Mouse (Mus musculus) kidney, adult 11 months (tissue): ENCODE data around the gene Plac9a.
"Not testable (repeated sequence)": the region's sequence is repeated elsewhere in the genome, so short reads cannot be mapped to it uniquely, and the experiment has no call there.

Source experiments
- DNase-seq: peaks from one replicate; pipeline ENCODE4 v3.0.0; 2022

Gene Plac9a

DNA sequence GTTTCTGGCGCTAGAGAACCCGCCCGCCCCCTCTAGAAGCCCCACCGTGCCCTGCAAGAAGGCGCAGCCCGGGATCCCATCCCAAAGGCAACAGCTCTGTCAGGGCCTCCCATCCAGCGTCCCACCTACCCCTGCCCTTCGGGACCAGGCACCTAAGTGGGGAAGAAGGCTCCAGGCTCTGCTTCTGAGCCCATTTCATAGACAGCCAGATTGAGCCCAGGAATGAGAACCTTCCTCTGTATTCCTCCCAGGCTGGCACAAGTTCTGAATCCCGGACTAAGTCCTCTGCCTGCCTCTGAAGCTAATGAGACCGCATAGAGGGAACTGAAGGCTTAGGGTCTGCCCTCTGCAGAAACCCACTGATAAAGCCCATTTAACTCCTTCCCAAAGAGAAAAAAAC, at the start of gene Plac9a:
Gene Plac9a (minus strand): TSS at position 101 of the 400 bp plus-strand sequence.
- DNase-seq = not testable (repeated sequence)

DNA sequence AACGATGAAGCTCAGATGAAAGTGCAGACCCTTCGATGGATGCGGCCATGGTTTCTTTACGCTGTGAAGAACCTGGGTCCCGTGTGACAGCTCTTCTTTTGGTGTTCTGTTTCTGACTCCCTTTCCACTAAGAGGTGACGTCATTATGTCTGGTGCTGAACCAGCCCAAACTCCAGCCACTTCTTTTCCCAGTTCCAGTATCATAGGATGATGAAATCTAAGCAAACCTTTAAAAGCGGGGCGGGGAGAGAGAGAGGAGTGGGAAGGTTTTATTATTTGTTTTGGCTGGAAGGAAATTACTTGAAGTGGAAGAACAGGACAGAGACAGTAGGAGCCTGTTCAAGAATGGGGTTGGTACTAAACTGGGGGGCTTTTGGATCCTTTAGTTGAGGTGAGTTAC, 35.1 kb upstream of the Plac9a start, which contains the start of gene Cphx1:
Gene Cphx1 (plus strand): TSS at position 301 of the 400 bp plus-strand sequence.
- DNase-seq = not testable (repeated sequence)

DNA sequence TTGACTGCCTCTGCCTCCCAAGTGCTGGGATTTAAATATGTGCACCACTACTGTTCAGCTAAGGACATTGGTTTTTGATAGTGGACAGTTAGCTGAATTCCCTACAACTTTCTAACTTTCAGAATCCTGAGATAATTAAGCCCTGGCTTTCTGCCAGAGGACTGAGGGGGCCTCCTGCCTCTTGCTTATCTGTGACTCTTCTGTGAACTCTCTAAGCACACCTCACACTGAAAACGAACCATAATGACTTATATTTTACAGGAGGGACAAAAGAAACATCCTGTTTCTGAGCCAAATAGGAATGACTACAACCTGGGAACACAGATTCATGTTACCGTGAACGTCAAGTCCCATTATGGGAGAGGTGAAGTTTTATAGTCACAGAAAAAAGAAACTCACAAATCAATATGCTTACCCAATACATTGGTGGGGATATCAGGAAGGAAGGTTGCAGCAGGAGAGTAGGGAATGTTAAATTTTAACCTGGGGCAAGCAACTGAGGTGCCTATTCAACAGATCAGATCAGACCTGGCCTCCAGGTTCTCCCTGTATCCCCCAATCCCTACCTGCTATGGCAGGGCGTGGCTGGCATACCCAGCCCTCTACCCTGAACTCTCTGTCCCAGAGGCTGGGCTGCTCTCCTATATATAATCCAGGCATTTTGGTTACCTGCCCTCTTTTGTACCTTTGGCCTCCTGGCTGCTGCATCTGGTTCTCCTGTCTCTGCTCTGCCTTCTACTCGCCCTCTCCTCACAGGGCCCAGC, 34.1 kb upstream of the Plac9a start:
- DNase-seq = not testable (repeated sequence)

DNA sequence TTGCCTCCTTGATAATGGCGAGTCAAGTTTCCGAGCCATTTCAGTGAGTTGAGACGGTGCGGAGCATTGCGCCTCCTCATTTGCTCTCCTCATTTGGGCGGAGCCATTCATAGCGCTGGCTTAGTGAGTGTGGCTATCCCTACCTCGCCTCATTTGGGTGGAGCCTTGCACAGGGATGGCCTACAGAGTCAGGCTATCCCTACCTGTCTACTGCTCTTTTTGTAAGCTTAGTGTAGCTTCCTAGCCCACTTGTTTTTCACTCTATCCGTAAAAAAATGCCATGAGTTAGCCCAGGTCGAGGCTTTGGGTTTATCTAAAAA, 24.6 kb upstream of the Plac9a start, which contains the start of gene Tmem254a:
Gene Tmem254a (minus strand): TSS at position 111 of the 320 bp plus-strand sequence.
- DNase-seq = not testable (repeated sequence)

DNA sequence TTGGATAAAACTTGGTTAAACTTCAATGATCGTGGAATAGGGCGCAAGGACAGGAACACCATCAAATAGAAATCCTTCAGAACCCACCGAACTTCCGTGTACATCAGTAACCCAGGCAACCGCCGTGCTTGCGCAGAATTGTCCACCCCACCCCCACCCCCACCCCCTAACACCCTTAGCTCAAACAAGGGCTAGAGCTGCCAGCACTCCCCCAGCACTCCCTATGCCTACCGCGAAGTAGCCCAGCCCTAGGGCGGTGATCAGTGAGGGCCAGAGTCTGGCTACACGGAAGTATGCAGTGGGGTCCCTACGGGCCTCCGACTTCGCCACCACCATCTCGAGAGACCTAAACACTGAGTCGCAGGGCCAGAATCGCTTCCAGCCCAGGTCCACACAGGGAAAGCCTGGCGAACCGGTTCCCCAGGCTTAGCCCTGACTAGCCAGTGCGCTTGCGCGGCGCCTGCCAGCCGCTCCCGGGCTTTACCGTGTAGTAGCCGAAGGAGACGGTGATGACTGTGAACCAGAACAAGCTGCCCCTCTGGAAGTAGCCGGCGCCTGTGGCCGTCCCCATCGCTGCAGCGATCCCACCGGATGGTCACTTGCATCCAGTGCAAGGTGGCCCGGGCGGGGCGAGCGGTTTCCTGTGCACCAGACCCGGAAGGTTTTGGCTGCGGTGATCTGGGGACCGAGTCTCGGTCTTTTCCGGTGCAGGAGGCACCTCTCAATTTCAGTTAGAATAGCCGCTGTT, 24.1 kb upstream of the Plac9a start:
- DNase-seq = not testable (repeated sequence)

DNA sequence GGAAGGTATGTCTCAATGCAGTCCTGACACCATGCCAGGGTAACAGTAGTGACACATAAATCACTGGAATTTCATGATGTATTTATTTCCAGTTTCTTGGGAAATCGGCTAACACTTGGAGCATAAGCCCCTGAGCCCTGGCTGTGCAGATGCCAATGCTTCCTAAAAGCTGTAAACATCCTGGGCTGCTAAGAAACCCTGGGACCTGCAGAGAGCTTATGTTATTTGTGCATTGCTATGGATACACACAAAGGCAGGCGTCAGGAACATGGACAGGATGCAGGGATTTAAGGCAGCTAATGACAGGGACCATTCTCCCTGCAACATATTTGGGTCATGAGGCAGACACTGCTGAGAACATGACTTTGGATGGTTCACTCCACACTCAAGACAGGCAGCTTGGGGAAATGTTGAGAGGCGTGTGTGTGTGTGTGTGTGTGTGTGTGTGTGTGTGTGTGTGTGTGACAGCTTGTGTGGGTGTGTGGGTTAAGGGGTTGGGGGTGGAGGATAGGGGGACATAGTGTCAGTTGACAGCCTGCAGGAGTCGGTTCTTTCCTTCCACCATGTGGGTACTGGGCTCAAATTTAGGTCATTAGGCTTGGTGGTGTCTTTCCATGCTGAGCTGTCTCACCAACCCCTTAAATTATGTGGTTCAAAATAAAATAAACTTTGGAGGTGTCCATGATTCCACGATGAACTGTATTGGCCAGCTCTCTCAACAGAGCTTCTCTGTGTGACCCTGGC, 15.7 kb upstream of the Plac9a start:
- DNase-seq = not testable (repeated sequence)

DNA sequence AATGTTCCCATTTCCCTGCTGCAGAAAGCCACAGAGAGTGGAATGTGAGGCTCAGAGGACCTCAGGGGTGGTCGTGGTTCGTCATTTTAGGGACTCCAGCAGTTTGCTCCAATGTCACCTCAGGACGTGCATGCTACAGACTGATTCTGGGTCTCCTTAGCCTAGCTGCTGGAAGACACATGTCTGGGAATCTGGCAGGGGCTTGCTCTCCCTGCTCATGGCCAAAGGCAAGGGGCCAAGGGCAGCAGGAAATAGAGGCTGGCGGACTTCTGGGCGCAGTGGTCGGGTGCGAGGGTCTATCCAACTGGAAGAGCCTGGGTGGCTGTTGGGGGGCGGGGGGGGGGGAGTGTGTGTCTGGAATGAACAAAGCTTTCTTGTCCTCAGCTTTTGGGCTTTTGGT, 6.1 kb upstream of the Plac9a start:
- DNase-seq = not testable (repeated sequence)

DNA sequence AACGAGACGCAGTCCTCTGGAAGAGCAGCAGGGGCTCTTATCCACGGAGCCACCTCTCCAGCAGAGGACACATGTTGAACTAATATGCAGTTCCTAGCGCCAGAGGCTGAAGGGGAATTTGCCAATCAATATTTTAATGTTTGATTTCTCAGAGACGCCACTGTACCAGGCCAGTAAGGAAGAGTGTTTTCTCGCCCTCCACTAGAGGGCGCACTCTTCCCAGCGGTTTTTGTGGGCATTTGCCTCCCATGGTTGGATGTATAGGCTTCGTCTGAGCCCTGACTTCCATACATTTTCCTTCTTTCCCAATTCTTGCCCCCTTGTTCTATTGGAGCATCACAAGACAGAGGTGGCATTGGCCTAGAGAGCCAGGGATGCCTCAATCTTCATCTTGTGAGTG, 4.4 kb upstream of the Plac9a start:
- not testable (repeated sequence) for DNase-seq

DNA sequence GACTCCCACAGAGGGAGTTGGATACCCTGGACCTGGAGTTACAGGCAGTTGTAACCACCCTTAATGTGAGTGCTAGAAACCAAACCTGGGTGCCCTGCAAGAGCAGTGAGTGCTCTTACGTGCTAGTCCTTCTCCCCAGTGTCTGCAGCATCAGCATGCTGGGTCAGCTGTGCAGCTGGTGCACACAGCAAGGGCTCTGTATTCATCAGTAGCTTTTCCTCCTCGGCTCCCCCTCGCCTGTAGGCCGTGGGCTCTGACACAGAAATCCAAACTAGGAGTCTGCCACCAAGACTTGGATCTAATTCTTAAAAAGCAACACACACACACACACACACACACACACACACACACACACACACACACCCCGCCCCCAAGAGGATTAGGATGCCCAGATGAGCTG, 2.3 kb upstream of the Plac9a start:
- DNase-seq = not testable (repeated sequence)

DNA sequence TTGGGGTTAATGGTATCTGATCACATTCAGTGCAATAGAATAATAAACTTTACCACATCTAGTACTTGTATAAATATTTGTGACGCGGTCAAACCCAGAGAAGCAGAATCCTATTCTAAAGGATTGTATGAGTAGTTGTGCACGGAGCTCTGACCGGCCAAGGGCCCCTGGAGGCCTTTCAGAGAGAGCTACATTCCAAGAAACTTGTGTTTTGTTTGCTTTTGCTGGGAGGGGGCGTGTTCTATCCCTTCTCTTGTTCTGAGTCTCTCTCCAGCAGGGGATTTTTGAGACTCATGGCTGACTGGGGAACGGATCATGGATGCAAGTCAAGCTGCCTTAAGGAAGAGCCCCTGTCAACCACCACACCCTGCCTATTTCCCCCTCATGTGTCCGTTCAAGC, 7.2 kb downstream of the Plac9a start:
- DNase-seq = not testable (repeated sequence)

DNA sequence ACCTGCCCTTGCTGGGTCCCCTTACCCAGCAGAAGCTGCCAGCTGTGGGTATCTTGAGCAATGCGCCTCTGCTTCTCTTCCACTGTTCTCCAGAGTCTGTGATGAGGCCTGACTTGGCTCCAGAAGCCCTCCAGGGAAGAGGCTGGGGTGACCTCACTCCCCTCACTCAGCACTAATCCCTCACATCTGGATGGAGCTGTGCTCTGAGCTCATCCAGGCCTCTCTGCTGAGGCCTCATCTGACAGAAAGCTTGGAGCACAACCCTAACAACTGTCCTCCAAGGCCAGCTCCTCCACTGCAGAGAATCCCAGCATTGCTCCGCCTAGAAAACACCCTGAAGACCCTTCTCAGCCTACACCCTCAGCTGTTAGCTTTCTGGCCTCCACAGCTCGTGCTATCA, 8.3 kb downstream of the Plac9a start:
- DNase-seq = not testable (repeated sequence)

DNA sequence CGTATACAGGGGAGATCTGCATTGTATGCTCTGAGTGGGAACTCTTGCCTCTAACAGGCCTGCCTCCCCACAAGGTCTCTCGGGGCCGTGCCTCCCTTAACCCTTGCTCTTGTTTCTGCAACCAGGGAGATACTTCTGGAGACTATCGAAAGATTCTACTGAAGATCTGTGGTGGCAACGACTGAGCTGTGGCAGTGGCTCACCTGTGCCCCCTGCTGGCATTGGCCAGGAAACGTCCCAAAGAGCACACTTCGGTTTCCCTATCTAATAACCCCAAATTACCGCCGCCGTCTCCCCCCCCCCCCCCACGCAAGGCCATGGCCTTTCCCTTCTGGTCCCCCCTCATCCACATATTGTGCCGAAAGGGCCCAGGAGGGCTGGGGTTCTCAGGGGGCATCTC, 17.0 kb downstream of the Plac9a start:
- DNase-seq = not testable (repeated sequence)

DNA sequence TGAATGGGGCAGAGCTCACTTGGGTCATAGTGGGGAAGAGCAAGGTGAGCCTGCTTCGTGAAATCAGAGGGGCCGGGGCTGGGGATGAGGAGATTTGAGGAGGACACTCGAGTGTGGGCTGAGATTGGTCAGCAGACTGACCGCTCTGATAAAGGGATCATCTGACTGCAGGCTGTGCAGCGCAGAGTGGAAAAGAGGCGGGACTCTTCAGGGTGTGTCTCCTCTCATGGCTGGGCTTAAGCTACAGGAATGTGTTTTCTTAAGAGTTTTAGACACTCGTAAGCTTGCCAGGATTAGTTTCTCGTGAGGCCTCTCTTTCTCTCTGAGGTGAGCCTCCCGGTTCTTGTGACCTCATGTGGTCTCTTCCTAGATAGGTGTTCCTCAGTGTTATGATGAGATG, 21.1 kb downstream of the Plac9a start:
- DNase-seq = not testable (repeated sequence)

DNA sequence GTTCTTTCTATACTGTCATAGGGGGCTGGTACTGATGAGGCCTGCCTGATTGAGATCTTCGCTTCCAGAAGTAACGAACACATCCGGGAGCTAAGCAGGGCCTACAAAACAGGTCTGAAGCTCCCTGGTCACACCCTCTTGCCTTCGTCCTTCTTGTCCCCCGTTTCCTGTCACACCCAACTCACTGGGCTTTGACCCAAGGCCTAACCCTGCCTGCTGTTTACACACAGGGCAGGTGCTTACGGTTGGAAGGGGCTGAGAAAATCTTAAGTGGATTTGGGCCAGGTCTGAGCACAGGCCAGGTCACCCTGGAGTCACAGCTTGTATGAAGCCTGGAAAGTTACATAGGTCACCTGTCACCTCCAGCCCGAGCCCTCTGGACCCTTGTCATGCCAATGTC, 26.3 kb downstream of the Plac9a start:
- DNase-seq = not testable (repeated sequence)

DNA sequence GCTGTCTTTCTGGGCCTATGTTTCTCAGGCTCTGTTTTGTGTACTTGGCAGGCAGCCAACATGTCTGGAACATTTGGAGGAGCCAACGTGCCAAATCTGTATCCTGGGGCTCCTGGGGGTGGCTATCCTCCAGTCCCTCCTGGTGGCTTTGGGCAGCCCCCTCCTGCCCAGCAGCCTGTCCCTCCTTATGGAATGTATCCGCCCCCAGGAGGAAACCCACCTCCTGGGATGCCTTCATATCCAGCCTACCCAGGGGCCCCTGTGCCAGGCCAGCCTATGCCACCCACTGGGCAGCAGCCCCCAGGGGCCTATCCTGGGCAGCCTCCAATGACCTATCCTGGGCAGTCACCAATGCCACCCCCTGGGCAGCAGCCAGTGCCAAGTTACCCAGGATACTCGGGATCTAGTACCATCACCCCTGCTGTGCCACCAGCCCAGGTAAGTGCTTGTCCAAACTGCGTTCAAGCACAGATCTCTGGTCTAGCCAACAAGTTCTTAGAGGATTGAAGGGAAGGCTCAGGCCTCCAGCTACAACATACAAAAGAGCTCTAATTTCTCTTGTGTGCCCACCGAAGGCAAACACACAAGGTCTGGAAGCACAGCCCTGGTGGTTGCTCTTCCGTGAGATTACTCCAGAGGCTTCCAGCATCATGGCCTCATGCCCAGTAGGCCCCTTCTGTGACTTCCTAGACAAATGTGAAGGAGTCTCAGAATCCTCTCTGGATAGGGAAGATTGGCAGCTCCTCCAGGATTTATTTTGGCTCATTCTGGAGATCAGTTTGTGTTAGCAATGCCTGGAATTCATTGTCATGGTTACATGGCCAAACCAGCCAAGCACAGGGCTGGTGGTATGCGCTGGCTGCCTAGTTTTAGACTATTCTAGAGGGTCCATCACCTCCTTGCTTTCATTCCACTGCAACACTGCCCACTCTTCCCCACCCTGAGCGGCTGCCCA, 30.2 kb downstream of the Plac9a start:
- DNase-seq = no peak

DNA sequence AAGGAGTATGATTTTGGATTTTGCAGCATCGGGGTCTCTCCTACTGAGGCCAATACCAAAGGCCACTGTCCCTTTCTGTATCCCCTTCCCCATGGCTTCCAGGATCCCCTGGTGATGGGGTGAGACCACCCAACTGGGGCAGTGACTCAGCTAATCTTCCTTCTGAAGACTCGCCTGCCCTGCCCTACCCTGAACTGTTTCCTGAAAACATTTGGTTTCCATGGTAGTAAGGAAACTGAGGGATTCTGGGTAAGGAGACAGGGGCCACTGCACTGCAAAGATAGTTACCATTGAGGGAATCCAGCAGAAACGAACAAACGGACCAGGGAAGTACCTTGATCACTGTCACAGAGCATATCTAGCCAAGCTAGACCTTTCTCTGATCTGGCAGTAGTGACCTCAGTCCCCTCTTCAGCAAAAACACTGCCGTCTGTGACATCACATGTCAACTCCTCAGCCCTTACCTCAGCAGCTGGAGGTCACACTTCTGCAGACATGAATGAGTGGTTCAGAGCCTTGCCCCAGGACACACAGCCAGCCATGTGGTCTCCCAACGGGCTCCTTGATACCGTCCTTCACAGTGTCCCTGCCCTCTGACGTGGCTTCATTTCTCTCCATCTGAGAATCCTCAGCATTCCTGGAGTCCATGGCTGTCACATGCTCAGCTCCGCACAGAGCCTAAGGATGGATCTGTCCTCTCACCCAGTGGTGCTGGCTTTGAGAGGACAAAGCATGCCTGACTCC, 33.6 kb downstream of the Plac9a start:
- no peak for DNase-seq

DNA sequence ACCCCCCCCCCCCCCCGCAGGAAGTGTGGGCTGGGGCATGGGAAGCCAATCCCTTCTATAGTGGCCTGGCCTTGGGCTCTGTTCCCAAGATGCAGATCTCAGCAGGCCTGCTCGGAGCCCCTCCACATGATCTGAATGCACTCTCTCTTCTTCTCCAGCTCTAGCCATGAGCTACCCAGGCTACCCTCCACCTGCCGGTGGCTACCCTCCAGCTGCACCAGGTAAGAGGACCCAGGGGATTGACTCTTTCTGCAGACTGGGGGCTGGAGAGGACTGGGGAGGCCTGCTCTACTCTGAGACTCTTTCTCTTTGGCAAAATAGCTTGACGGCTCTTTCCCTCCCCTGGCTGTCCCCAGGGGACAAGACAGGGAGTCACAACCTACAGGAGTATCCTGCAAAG, 34.2 kb downstream of the Plac9a start:
- no peak for DNase-seq

DNA sequence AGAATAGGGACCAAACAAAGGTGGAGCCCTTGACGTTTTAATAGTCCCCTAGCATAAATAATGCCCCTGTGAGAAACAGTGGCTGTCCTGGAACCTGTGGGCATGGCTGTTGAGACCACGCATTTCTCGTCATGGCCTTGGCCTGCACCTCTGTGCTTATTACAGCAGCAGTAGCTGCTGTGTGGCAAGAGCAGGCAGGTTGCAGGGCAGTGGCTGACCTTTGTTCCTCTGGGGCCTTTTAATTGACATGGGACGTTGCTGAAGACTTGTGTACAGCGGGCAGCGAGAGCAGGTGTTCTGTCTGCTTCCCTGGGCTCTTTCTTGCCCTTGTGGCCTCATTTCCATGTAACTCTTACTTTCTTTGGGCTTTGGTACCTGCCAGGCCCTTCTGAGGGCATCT, 35.1 kb downstream of the Plac9a start:
- peak; percentile 64 for DNase-seq

DNA sequence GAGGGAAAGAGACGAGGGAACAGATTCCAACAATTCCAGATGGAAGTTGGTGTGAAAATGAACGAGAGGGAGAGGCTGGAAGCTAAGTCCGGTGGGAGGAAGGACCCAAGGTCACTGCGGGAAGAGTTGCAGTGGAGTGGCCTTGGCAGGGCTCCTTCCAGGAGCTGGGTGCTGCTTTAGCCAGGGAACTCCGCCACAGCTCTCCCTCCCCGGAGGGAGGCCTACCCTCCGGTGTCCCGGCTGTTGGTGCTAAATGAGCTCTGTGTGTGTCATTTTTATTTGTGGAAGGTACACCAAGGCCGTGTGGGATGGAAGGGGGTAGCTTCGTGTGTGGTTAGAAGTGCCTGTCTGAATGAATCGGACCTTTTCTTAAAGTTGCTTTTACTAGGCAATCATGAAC, 36.1 kb downstream of the Plac9a start:
- DNase-seq = no peak

DNA sequence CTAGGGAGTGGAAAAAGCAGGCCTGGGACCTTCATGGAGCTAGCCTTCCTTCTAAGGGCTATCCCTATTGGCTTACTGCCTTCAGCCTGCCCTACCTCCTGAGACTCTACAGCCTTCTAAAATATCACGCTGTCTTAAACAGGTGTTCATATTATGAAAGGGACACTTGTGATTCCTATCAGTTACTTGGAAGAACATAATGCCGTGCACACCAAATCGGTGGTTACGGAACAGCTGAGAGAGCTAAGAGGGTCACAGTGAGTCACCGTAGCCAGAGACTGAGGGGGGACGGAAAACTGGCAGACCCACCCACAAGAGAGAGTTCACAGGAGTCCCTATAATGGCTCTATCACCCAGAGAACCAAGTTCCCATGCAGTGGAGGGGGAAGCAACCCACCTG, 36.5 kb downstream of the Plac9a start:
- DNase-seq = no peak

DNA sequence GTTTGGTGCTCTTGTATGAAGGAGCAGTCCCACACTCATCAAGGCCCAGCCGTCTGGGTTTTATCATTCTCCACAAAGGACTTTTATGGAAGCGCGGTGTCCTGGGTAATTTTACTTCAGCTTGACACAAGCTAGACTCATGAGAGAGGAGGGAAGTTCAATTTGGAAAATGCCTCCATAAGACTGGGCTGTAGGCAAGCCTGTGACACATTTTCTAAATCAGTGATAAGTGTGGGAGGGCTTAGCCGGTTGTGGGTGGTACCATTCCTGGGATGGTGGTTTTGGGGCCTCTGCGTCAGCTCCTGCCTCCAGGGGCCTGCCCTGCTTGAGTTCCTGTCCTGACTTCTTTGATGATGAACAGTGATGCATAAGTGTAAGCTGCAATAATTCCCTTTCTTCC, 37.6 kb downstream of the Plac9a start:
- no peak for DNase-seq

DNA sequence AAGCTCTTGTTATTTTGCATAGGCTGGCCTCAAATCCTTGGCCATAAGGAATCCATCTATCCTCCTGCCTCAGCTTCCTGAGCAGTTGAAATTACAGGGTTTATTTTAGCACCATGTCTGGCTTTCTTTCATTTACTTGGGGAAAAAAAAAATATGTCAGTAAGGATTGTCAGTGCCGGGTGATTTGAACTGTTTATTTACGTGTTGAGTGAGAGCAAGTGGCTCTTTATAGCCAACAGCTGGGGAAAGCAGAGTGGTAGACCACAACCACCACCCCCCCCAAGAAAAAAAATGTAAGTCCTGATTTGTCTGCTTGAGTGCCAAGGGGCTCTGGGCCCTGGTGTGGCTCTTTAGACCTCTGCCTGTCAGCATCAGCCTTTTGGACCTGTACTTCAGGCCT, 39.2 kb downstream of the Plac9a start:
- DNase-seq = no peak
